Mouse (Mus musculus) brain, embryonic 14.5 days (tissue): ENCODE results near the gene Map2k6. TPM values are rescaled to one million over a fixed set of nuclear protein-coding genes. Genes with fewer than 3 reads are reported as not detected.

Source experiments
- DNase-seq: peaks from one replicate; pipeline ENCODE4 v3.0.0-alpha.2; 2011; ENCODE audit warnings: low read depth
- CTCF ChIP-seq: fragments of 200-500 bp; IDR thresholded peaks from 2 replicates; pipeline ENCODE4 v1.5.1; 2012; ENCODE audit warnings: inconsistent platforms, mild to moderate bottlenecking, moderate library complexity, borderline replicate concordance; ENCODE audit not compliant: insufficient read depth, insufficient read length; ENCODE audit errors: extremely low read depth
- POLR2A ChIP-seq: fragments of 200-500 bp; IDR thresholded peaks from 2 replicates; pipeline ENCODE4 v1.6.1; 2012; ENCODE audit warnings: mild to moderate bottlenecking, inconsistent platforms, borderline replicate concordance; ENCODE audit not compliant: poor library complexity, insufficient read depth, insufficient read length, severe bottlenecking; ENCODE audit errors: extremely low read depth
- polyA plus RNA-seq: library from polyadenylated mRNA; depleted of rRNA; stranded (reverse); fragments of >200 nt; gene quantifications from 2 replicates; pipeline ENCODE4 v1.2.3, GENCODE M21; 2012

Map2k6 gene
- polyA plus RNA-seq, 1 experiment = 21.4 TPM

- TF ChIP-seq POLR2A (no peak), CTCF (no peak)
- DNase-seq = peak; percentile 90
These were observed 58.6 kb downstream of the Map2k6 start for GRCm38 (mm10) chr11:110457441-110457912.

DNA sequence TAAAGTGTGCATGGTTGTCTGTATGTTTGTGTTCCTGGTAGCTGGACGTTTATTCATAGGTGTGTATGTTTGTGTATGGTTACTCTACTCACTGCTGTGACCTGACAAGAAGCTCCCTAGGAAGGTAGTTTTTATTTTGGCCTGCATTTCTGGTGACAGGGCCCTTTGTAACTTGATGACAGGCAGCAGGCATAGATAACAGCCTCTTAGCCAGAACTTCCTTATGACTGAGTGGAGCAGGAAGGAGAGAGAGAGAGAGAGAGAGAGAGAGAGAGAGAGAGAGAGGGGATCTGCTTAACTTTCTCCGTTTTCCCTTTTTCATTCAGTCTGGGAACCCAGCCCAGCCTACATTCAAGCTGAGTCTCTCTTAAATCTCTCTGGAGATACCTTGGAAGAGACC lies 61.6 kb downstream of the Map2k6 start:
- TF ChIP-seq POLR2A = no peak
- no peak for DNase-seq

DNA sequence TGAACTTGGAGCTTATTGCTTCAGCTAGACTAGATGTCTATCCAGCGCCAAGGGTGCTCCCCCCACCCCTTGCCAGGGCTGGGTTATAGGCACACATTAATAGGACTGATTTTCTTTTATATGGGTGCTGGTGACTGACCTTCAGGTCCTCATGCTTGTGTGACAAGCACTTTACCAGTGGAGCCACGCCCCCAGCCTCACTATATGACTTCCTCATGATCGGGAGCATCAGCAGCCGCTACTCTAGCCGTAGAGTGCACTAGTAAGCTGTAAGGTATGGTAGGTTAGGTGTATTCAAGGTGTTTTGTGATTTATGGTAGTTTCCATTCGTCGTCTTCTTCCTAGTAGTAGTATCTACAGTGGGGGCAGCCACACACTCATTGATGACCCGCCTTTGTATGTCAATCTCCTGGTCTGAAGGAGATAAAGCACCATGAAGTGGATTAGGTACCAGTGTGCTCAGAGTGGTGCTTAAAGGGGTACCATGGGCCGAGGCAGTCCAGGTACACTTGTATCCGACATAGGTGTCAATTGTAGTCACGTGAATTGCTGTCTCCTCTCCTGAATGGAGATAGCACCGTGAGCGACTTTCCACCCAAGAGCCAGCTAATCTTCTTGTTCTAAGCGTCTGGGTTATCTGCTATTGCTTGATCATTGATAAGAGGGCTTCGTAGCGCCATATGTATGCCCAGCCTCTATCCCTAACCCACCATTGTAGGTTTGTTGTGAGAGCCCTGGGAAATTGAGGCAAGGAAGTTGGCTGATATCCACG lies 62.8 kb downstream of the Map2k6 start:
- TF ChIP-seq CTCF (no peak), POLR2A (no peak)
- DNase-seq = no peak

GRCm38 (mm10) chr11:110462975-110463578 lies 64.2 kb downstream of the Map2k6 start:
- DNase-seq = no peak

GRCm38 (mm10) chr11:110463801-110464200 lies 64.9 kb downstream of the Map2k6 start:
- no peak for DNase-seq
- no peak for TF ChIP-seq CTCF
- TF ChIP-seq POLR2A = no peak

More at GRCm38 (mm10) chr11:110462975-110463578, 64.2 kb downstream of the Map2k6 start:
- TF ChIP-seq POLR2A (no peak), CTCF (no peak)

DNA sequence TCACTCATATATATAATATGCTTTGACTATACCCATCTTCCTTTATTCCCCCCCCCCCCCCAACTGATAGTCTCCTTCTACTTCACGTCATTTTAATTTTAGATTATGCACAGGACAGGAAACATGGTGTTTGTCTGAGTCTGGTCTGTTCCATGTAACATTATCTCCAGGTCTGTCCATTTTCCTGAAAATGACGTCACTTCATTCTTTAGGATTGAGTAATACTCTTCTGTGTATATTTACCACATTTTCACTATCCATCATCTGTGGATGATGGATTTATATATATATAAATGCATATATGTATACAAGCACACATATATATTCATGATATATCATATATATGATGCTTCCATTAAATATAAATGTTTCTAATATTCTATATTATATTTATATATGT lies 70.1 kb downstream of the Map2k6 start:
- no peak for TF ChIP-seq CTCF
- TF ChIP-seq POLR2A = no peak
- no peak for DNase-seq

DNA sequence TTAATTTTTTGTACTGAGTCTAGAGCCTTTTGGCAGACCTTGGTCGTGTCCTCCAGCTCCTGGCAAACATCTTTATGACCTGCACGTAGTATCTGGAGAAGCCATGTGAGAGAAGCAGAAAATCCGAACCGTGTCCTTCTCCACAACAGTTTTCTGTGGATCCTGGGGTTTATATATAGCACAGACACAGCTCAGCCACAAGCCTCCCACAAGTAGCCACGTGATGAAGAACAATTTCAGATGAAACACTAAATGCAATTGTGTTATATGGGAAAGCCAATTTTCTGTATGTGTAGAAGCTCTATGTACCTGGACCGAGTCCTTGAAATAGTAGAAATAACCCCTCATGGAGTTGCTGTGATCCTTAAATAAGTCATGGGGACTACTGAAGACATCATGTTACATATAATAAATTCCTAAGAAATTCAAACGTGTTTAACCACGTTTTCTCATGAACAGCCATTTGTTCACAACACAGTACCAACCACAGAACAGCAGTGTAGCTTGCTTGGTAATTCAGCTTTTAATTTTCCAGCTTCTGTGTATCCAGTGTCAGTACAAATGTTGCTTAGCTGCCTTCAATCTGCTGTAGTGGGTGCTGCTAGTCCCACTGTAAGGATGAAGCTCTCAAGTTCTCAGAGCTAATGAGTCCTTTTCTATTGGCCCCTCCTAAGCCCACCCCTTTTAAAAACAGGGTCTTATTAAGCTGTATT lies 71.8 kb downstream of the Map2k6 start:
- TF ChIP-seq POLR2A (no peak), CTCF (no peak)
- no peak for DNase-seq

DNA sequence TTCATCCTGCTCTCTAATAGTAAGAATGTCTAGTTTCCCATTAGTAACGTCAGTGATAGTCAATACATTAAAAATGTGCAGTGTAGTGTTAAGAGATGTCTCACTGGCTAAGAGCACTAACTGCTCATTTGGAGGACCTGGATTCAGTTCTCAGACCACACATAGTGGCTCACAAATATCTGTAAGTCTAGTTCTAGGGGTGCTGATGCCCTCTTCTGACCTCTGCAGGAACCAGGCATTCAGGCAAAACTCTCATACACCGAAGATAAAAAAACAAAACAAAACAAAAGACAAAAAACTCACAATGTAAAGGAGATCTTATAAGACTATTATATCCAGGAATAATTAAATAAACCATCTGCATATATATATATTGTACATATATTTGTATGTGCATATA lies 72.4 kb downstream of the Map2k6 start:
- no peak for DNase-seq
- TF ChIP-seq POLR2A (no peak), CTCF (no peak)

GRCm38 (mm10) chr11:110472078-110472477 lies 73.2 kb downstream of the Map2k6 start:
- no peak for TF ChIP-seq POLR2A
- TF ChIP-seq CTCF = no peak
- DNase-seq = no peak

GRCm38 (mm10) chr11:110473495-110473894 lies 74.6 kb downstream of the Map2k6 start:
- DNase-seq = no peak
- TF ChIP-seq POLR2A (no peak), CTCF (no peak)

GRCm38 (mm10) chr11:110476361-110477151 lies 77.6 kb downstream of the Map2k6 start:
- TF ChIP-seq POLR2A (no peak), CTCF (no peak)
- DNase-seq = peak; percentile 41
